Mouse (Mus musculus): ENCODE data around the gene Fam172a.

Gene Fam172a

GRCm38 (mm10) chr13:78102337-78102736 lies 400.5 kb downstream of the Fam172a start:
- CTCF ChIA-PET, result no interaction called here

DNA sequence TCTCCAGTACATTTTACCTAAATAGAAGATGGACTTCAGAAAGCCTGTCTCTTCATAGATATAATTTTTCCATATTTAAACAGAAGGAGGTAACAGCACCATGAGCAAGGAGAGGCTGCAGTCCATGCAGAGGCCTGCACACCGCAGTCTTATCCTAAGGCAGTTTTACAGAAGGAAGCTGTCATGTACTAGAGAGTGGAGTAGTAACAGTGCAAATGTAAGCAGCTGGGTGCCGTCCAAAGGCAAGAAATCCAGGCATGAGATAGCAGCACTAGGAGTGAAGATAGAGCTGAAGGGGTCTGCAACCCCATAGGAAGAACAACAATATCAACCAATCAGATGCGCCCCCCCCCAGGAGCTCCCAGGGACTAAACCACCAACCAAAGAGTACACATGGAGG lies 403.0 kb downstream of the Fam172a start:
- CTCF ChIA-PET, result no interaction called here

GRCm38 (mm10) chr13:78110648-78111047 lies 408.8 kb downstream of the Fam172a start:
- CTCF ChIA-PET, result no interaction called here

DNA sequence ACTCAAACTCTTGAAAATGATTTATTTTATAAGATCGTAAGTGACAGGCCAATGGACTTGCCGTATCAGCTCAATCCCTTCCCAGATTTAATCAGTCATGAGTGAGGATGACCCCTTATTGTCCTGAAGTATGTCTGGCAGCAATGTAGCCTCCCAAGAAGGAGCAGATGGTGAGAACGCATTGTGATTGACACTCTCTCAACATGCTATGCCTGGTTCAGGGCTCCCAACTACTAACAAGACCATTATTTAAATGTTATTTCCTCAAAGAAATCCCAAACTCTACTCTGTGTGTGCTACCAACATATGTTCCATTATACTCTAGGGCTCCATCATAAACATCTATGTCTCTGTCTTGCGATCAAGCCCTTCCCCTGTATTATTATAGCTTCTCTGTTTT lies 412.1 kb downstream of the Fam172a start:
- CTCF ChIA-PET, result interaction anchor here (0.7 kb wide), 1 partner anchor 24 kb away, joined by 6 read pairs; no protein-coding TSS in a partner anchor

DNA sequence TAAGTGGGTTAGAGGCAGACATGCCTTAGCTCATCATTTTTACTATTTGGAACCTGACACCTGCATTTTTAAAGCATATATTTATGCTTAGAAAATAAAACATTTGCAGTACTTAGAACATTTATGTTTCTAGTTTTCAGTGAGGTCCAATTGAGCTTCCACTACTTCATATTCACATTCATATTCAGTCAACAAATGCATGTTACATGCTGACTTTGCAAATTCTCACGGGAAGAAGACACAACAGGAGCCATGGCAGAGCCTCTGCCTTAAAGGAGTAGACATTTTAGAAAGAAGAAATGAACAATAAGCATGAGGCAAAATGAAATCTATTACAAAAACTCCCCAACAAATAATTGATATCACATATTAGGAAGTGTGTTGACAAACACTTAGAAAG lies 416.9 kb downstream of the Fam172a start:
- CTCF ChIA-PET, result no interaction called here

GRCm38 (mm10) chr13:78121991-78122390 lies 420.2 kb downstream of the Fam172a start:
- CTCF ChIA-PET, result no interaction called here

GRCm38 (mm10) chr13:78123911-78124426 lies 422.1 kb downstream of the Fam172a start:
- CTCF ChIA-PET, result no interaction called here

DNA sequence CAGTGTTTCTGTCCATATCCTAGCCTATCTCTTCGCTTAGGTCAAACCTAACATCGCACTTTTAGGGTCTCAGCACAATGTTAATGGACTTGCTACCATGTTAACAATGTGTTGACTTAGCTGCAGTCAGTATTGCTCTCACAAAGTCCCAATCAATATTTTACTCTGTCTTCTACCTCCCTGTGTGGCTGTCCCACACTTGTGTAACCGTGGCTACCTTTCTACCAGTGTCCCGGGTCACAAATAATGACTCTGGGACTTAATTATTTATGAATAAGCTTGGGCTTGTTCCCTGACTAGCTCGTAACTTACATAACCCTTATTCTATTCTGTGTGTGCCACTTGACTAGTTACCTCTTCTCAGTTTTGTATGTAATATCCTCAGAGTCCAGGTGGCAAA lies 455.6 kb downstream of the Fam172a start:
- CTCF ChIA-PET, result no interaction called here

DNA sequence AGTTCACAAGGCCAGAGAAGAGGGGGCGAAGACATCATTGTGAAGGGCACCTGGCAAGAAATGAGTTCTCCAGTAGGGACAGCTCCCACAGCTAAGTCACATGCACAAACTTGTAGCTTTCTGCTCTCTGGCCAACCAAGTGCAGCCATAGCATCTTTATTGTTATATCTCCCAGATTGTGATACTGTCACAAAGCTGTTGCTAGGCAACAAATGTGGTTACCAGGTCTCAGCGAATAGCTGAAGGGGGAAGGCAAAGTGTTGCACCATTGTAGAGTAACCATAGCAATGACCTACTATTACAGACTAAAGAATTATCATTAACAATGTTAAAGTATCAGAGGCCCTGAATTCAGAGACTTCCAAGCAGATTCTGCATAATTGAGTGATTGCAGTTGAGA lies 460.3 kb downstream of the Fam172a start:
- CTCF ChIA-PET, result no interaction called here

- CTCF ChIA-PET, result no interaction called here
Observed at GRCm38 (mm10) chr13:78163087-78163958, 461.5 kb downstream of the Fam172a start.

DNA sequence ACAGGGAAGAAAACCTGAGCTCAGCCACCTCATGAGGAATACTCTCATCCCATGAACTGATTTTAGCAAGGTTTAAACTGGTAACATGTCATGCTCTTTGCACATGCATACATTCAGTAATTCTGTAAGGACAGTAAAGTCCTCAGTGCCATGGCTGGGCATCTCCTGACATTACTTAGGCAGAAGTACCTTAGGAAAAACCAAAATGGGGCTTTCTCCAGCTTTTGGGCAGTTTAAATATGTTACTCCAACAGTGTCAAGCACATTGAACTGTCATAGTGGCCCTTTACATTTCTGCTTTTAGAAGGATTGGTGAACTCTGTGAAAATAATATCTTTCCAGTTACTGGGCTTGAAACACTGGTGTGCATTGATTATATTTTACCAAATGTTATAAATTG lies 463.1 kb downstream of the Fam172a start:
- CTCF ChIA-PET, result interaction anchor here (0.6 kb wide), 1 partner anchor 22 kb away, joined by 3 read pairs; no protein-coding TSS in a partner anchor

DNA sequence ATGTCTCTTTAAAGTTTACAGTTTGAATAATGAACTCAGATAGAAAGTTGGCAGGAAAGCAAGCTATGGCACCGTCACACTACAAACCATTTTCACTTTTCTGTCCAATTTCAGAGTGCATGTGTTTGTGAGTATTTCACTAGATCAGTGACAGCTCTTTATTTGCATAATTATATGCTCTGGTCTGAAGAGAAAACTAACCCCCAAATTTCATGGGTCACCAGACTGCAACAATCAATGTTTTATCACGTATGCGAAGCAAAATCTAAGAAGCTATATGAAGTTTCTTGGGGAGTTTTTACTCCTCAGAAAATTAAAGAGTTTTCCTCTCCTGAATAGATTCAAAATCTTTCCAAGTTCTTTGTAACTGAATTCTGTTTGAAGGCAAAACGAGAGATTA lies 466.3 kb downstream of the Fam172a start:
- CTCF ChIA-PET, result no interaction called here

GRCm38 (mm10) chr13:78171320-78171719 lies 469.5 kb downstream of the Fam172a start:
- CTCF ChIA-PET, result no interaction called here

DNA sequence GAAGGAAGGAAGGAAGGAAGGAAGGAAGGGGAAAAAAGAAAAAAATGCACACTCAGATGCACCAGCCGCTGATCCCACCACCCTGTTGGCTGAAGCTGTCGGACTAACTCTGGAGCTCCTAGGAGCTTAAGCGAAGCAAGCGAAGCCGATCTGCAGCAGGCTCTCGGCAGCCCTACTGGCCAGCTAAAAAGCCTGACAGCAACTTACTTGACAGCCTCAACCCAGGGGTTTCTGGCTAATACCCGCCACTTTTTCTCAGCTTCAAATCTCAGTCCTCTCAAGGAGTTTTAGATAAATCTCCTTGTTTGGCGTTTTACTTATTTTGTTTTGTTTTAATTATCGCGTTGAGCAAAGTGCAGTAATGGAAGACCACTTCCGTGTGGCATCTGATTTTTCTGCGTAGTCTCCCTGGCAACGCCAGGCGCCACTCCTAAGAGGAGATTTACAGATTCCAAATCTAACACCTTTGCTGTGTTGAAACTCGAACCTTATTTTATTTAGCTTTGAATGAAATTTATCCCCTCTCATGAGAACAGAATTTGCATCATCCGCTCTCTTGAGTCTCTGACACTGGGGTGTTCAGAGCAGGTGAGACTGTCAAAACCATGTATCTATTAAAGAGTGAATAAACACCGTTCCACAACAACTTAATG lies 470.3 kb downstream of the Fam172a start:
- CTCF ChIA-PET, result no interaction called here

- CTCF ChIA-PET, result no interaction called here
Observed at GRCm38 (mm10) chr13:78172861-78173260, 471.0 kb downstream of the Fam172a start.

DNA sequence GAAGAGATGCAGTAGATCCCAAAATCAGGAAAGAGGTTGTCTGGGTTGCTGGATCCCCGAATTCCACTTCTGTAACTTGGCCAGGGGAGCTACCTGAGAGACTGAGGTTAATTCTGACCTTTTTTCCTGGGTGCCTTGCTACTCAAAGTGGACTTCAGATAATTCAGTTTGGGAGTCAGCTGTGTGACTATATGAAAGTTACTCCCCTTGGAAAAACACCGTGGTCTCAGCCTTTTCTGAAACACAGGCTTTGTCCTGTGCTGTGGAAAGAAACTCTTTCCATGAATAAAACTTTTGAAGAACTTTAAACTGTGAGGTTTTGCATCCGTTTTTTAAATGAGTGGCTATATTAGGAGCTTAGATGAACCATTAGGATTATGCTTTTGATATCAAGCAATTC lies 472.4 kb downstream of the Fam172a start:
- CTCF ChIA-PET, result no interaction called here

- CTCF ChIA-PET, result no interaction called here
Observed at GRCm38 (mm10) chr13:78174891-78175290, 473.1 kb downstream of the Fam172a start.

GRCm38 (mm10) chr13:78175821-78176380 lies 474.1 kb downstream of the Fam172a start:
- CTCF ChIA-PET, result no interaction called here

DNA sequence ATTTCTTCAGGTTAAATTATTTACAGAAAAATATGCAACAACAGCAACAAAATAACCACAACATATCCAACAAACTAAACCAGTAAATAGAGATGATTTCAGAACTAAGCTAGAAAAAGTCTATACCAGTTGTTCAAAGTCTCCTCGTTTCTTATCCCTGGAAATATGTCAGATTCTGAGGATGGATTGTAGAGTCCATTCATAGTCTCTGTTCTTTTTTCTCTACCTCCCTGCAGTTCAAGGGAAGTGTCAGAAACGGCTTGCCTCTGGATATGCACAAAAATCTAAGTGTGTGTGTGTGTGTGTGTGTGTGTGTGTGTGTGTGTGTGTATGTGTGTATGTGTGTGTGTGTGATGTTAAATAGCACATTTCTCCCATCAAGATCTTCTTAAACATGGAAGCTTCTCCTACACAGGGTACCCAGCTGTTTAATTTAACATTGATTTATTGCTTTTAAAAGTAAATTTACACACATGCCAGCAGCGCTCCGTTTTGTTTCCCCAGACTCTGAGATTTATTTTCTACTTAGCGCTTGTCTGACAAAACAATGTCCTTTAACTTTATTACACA lies 475.6 kb downstream of the Fam172a start:
- CTCF ChIA-PET, result no interaction called here

GRCm38 (mm10) chr13:78178021-78178420 lies 476.2 kb downstream of the Fam172a start:
- CTCF ChIA-PET, result interaction anchor here (0.5 kb wide), 1 partner anchor 22 kb away, joined by 37 read pairs; no protein-coding TSS in a partner anchor

DNA sequence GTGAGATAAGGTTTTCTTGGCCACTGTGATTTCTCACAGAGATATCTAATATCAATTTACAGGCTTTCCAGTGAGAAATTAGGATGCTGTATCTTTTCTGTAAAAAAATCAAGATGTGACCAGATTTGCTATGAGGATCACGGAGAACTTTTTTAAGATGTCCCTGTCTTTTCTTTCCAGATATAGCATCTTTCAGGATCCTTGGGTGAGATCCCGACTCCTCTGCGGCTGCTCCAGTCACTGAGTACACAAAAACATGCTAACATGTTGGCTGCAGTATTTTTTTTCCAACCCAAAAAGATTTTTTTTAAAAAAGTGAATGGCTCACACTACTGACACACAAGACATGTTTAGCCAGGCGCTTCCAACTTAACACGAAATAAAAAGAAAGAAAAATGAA lies 476.9 kb downstream of the Fam172a start:
- CTCF ChIA-PET, result no interaction called here

DNA sequence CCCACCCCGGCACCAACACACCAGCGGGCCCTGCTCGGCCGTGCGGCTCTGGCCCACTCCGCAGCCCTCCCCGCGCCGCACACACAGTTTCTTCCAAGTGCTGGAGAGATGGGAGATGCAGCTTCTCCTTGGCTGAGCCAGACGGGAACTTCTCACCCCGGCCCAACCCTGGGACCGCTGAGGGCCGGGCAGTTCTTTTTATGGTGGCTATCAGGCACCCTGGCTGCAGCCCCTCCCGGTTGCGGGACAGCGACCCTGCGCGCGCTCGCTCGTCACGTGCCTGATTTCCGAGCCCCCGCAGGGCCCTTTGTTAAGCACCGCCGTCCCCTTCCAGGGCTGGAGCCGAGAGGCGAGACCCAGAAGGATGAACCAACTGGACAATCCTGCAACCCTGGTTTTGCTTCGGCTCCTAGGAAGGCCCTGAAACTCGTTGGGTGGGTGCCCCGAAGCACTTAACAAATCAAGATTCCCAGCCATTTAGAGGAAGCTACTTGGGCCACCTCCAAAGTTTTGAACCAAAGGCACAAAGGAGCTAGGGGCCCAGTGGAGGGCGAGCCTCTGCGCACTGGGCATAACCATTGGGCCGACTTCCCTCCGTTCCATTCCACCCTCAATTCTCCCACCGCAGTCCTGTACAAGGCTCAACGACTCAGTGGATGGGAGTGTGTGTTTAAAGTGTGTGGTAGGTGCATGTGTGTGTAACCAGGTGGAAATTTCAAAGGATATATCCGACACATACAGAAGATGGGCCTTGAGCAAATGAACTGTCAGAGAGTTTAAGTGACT lies 477.7 kb downstream of the Fam172a start:
- CTCF ChIA-PET, result no interaction called here

Data from spleen, embryonic (tissue).